Mouse (Mus musculus): Measurements from ENCODE around the gene Hpse.

DNA sequence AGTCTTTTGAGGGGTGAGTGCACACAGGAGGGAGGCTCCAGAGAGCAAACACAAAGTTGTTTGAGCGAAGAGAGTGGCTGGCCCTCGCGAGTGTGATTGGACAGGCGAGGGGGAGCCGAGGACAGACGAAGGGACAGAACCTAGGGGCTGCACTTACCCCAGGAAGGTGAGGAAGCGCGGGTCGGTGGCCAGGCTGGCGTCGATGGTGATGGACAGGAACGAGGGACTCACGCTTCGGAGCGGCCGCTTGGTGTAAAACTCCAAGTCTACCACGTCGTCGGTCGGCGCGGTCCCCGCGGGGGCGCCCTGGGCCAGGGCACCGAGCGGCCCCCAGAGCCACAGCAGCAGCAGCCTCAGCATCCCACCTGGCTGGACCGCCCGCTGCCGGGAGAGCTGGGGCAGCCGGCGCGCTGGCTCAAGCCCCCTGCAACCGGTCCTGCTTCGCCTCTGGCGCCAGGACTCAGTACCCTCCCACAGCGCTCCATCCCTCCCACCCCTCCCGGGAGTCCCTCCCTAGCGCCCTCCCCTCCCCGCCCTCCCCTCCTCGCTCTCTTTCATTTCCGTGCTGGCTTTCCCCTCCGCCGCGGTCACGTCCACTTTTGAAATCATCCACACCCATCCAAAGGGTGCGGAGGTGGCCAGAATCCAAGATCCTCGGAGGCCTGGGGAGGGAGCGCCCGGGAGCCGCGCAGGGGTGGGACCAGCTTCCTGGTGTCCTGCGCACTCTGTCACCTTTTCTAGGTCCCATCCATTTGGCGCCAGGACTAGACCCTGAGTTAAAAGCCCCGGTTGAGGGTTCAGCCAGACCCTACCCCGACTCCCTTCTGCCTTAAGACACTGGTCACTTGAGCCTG lies at the start of gene Hpse:
- TF ChIP-seq POLR2A (IDR thresholded peaks at IDR 0.05; ENCODE audit: low read depth, low read length) (0 out of 2 replicates have a peak, but pooled peaks have one; percentile 10), CTCF (IDR thresholded peaks at IDR 0.05; ENCODE audit: extremely low read depth, insufficient read length, insufficient replicate concordance, low read depth, low read length) (no peak)

Data from small intestine, adult 2 months (tissue).